Mouse (Mus musculus): ENCODE measurements around the gene Cacna2d4. TPM values are rescaled to one million over a fixed set of nuclear protein-coding genes. Genes with fewer than 3 reads are reported as not detected.
"Not testable (repeated sequence)": the region's sequence is repeated elsewhere in the genome, so short reads cannot be mapped to it uniquely, and the experiment has no call there.

Cacna2d4 gene
- polyA plus RNA-seq, 1 experiment from 2014 or later: not detected

DNA sequence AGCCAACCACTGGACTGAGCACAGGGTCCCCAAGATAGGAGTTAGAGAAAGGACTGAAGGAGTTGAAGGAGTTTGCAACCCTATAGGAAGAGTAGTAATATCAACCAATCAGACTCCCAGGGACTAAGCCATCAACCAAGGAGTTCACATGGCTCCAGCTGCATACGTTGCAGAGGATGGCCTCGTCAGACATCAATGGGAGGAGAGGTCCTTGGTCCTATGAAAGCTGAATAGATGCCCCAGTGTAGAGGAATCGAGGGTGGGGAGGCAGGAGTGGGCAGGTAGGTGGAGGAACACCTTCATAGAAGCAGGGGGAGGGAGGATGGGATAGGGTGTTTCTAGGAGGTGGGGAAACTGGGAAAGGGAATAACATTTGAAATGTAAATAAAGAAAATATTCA, 31.4 kb upstream of the Cacna2d4 start:
- H3K79me2 ChIP-seq (ENCODE audit: inconsistent target): no peaks in the 10 kb centered on the region
- no peak overlapping the region for H3K27ac ChIP-seq
- WGBS (ENCODE audit: missing documents): 100% methylated on average over 2 of the region's 3 CpGs
- peaks cover 6% of the 10 kb centered on the region; the same call in 1 of the 2 replicates for H3K36me3 ChIP-seq (ENCODE audit: inconsistent target)
- H3K4me3 ChIP-seq (ENCODE audit: inconsistent target): no peak overlapping the region

DNA sequence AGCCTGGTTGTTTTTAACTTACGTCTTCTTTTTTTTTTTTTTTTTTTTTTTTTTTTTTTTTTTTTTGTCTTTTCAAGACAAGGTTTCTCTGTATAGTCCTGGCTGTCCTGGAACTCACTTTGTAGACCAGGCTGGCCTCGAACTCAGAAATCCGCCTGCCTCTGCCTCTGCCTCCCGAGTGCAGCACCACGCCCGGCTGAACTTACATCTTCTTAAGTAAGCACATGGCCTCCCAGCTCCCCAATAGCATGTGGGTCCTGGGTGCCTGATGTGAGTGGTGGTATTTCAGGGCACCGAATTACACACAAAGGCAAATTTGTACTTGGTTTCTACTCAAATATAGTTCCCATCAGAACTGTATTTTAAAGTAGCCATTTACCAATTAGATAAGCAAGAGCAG, 30.3 kb upstream of the Cacna2d4 start:
- H3K79me2 ChIP-seq (ENCODE audit: inconsistent target); H3K36me3 ChIP-seq (ENCODE audit: inconsistent target); H3K27ac ChIP-seq; H3K4me3 ChIP-seq (ENCODE audit: inconsistent target): not testable (repeated sequence)
- 93% methylated on average over 6 of the region's 7 CpGs for WGBS (ENCODE audit: missing documents)

DNA sequence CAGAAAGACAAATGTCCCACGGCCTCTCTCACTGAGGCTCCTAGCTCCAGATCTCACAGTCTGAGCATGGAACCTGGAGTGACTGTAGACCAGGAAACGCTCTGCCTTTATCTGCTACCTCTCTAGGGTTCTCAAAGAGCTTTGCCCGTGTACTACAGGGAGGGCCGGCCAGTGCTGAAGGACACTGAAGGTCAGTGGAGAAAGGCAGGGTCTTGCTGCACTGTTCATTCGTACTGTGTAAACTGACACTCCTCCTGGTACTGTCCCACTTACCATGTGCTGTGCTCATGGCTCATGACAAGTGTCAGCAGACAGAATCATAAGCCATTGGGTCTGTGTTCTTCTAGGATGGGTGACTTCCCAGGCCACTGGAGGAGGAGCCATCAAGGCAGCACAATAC, 23.0 kb upstream of the Cacna2d4 start:
- H3K27ac ChIP-seq: no peak overlapping the region
- peaks cover 19% of the 10 kb centered on the region; the same call in 1 of the 2 replicates for H3K36me3 ChIP-seq (ENCODE audit: inconsistent target)
- H3K4me3 ChIP-seq (ENCODE audit: inconsistent target): no peak overlapping the region
- H3K79me2 ChIP-seq (ENCODE audit: inconsistent target): no peaks in the 10 kb centered on the region
- WGBS (ENCODE audit: missing documents): 94% methylated on average over 5 of the region's 5 CpGs

DNA sequence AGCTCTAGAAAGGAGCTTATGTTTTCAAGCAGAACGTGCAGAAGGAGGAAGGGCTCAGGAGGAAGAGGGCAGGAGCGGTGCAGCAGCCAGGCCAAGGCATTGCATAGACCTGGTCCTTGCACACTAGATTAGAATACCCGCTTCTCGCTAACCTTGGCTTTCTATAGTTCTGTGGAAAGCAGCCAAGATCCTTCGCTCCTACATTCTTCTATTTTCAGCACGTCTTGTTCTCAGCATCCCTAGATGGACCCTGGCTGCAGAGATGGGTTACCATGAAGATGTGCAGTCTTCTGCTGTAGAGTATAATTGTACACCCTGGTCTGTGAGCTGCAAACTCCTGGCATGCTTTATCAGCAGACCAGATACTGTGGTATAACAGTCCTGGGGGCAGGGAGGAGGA, 22.1 kb upstream of the Cacna2d4 start:
- no peaks in the 10 kb centered on the region for H3K79me2 ChIP-seq (ENCODE audit: inconsistent target)
- WGBS (ENCODE audit: missing documents): 93% methylated on average over 6 of the region's 6 CpGs
- peaks cover 19% of the 10 kb centered on the region; the same call in 1 of the 2 replicates for H3K36me3 ChIP-seq (ENCODE audit: inconsistent target)
- no peak overlapping the region for H3K27ac ChIP-seq
- no peak overlapping the region for H3K4me3 ChIP-seq (ENCODE audit: inconsistent target)

DNA sequence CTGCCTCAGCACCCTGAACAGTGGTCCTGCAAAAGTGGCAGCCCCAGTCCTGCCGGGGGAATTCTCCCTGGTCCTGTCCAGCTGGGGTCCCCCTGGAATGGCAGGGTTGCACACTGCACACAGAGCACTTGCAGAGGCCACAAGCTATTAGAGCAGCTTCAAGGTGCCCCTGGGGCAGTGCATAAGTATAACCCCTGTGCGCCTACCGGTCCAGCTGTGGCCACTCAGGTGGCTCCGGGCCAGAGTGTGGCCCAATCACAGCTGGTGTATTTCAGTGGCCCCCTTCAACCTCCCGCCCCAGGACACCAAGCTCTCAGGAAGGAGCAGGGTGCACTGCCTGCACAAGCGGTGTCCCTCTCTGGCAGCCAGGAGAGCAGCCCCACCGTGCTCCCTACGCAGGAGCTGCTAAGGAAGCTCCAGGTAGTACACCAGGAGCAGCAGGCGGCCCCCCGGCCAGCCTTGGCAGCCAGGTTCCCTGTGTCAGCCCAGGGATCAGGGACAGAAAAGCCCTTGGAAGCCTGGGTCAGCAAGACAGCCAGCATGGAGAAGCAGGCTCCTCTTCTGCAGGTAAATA, 21.2 kb upstream of the Cacna2d4 start:
- 97% methylated on average over 10 of the region's 10 CpGs for WGBS (ENCODE audit: missing documents)
- Histone ChIP-seq H3K36me3 (ENCODE audit: inconsistent target) (peaks cover 19% of the 10 kb centered on the region; the same call in 1 of the 2 replicates), H3K4me3 (ENCODE audit: inconsistent target) (no peak overlapping the region), H3K27ac (no peak overlapping the region), H3K79me2 (ENCODE audit: inconsistent target) (no peaks in the 10 kb centered on the region)

DNA sequence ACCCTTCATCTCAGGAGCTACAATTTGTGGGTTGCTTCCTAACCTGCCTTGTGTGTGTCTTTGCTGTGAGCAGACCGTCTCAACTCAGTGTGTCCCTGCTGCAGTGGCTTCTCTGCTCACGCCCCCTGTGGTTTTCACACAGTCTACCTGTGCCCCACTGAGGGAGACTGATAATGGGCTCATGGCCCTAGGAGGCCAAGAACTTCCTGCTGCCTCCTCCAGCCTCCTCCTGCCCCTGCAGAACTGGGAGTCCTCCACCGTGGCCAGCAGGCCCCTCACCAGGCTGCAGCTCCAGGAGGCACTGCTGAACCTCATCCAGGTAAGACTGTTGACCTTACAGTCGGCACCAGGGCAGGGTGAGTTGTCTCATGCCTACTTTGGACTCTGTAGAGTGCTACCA, 18.7 kb upstream of the Cacna2d4 start:
- Histone ChIP-seq H3K36me3 (ENCODE audit: inconsistent target) (peaks cover 19% of the 10 kb centered on the region; the same call in 1 of the 2 replicates), H3K79me2 (ENCODE audit: inconsistent target) (no peaks in the 10 kb centered on the region), H3K4me3 (ENCODE audit: inconsistent target) (no peak overlapping the region), H3K27ac (no peak overlapping the region)
- 89% methylated on average over 3 of the region's 4 CpGs for WGBS (ENCODE audit: missing documents)

DNA sequence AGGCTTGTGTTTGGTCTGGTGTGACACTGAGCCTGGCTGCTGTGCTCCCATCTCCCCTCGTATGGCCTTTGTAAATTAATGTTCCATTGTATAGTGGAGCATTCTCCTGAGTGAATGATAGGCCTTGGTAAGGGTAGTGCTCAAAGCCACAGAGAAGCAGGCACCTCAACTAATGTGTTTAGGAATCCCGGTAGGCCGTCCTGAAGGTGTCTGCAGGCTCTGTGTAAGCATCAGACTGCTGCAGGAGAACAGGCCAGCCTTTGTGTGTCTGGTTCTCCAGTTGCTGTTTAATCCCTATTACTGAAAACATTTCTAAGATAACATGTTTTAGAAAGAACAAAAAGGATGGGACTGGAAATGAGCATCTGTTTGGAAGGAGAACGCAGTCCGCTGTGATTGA, 17.7 kb upstream of the Cacna2d4 start:
- peaks cover 14% of the 10 kb centered on the region; the same call in 1 of the 2 replicates for H3K36me3 ChIP-seq (ENCODE audit: inconsistent target)
- 93% methylated on average over 5 of the region's 5 CpGs for WGBS (ENCODE audit: missing documents)

DNA sequence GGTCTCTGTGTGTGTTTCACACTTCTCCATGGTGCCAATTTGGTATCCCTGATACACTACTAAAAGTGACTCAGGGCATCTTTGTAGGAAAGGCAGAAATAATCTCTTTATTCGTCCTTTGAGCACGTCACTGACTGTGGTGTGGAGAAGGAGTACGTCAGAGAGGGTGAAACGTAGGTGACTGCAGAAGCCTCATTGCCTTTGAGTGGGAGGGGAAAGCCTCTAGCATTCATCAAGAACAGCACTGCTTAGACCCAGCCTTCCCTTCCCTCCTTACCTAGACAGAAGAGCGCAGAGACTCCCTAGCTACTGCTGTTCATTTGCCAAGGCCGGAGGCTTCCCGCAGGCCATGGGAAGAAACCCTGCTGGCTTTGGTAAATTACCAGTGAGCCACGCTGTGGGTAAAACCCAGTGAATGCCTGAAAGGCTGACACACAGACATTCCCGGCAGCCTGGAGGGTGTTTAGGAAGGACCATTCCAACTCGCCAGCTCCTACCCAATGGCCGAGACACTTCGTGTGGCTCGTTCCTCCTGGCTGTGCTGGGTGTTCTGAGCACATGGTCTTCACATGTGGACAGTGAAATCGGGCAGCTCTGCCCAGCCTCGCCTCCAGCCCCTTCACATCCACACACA, 17.0 kb upstream of the Cacna2d4 start:
- 95% methylated on average over 15 of the region's 15 CpGs for WGBS (ENCODE audit: missing documents)

More for the DNA sequence above, 17.7 kb upstream of the Cacna2d4 start:
- Histone ChIP-seq H3K27ac (no peak overlapping the region), H3K4me3 (ENCODE audit: inconsistent target) (no peak overlapping the region), H3K79me2 (ENCODE audit: inconsistent target) (no peaks in the 10 kb centered on the region)

DNA sequence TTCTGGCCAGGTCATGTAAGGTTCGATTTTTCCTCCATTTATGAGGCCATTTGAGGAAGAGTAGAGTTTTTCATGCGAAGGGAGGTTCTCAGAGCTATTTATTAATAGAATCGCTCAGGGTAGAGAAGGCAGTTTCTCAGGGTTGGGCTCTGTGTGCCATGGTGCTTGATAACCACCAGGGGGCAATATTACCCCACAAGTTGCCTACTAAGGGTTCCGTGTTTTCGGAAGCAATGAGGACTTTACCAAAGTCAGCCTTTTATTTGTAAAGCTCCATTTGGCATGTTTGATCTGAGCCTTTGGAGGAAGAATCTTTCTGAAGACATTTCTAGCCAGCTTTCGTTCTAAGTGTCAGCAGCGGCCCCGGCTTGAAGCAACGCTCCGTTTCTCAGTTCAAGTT, 16.0 kb upstream of the Cacna2d4 start:
- WGBS (ENCODE audit: missing documents): 41% methylated on average over 7 of the region's 10 CpGs
- Histone ChIP-seq H3K36me3 (ENCODE audit: inconsistent target) (no peaks in the 10 kb centered on the region), H3K4me3 (ENCODE audit: inconsistent target) (no peak overlapping the region), H3K79me2 (ENCODE audit: inconsistent target) (no peaks in the 10 kb centered on the region), H3K27ac (no peak overlapping the region)

More for the DNA sequence above, 17.0 kb upstream of the Cacna2d4 start:
- Histone ChIP-seq H3K4me3 (ENCODE audit: inconsistent target) (no peak overlapping the region), H3K36me3 (ENCODE audit: inconsistent target) (peaks cover 8% of the 10 kb centered on the region; the same call in 1 of the 2 replicates), H3K79me2 (ENCODE audit: inconsistent target) (no peaks in the 10 kb centered on the region), H3K27ac (no peak overlapping the region)

DNA sequence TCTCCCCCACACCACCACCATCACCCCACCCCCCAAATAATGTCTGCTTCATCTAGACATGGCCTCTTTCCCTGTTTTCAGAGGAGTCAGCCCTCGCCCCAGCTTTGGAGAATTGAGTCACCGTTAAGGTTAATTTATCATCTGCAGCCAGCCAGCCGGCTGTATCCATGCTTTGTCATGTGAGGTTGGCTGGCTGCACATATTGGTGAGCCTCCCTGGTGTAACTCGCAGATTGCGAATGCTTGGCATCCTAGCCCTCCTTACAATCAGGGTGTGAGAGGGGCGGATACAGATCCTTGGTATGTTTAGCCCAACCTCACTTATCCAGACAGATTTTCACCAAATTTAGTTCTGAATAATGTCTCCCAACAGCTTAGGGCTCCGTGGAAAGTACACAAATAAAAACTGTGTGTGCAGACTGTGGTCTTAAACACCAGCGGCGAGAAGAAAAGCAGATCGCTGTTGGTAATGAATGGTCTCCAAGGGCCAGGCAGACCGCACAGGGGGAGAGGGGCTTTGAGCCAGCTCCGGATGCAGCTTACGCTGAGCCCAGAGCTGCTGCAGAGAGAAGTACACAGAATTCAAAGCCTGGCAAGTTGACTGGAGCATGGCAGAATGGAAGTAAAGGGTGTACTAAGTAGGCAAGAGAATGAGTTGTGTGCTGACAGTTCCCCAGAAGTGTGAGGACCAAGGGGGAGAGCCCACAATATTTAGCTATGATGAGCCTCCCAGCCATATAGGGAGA, 11.7 kb upstream of the Cacna2d4 start:
- no peak overlapping the region for H3K4me3 ChIP-seq (ENCODE audit: inconsistent target)
- no peaks in the 10 kb centered on the region for H3K36me3 ChIP-seq (ENCODE audit: inconsistent target)
- WGBS (ENCODE audit: missing documents): 77% methylated on average over 13 of the region's 13 CpGs
- no peaks in the 10 kb centered on the region for H3K79me2 ChIP-seq (ENCODE audit: inconsistent target)
- H3K27ac ChIP-seq: no peak overlapping the region

DNA sequence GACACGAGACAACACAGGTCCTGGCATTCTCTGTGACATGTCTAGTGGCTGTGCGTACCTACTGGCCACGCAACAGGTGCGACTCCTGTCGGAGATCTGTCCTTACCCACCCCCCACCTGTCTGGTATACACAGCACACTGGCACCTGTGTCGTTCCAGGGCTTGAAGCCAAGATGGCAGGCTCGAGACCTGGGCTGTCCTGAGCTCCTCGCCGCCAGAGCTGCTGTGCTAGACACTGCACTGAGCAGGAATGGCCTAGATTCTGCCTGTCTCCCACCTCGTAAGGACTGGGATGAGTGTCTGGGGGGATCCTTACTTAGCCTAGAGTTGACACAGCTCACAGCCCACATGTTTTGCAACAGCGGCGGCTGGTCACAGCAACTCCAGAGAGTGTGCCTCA, 11.1 kb upstream of the Cacna2d4 start:
- Histone ChIP-seq H3K79me2 (ENCODE audit: inconsistent target) (no peaks in the 10 kb centered on the region), H3K27ac (no peak overlapping the region), H3K4me3 (ENCODE audit: inconsistent target) (no peak overlapping the region), H3K36me3 (ENCODE audit: inconsistent target) (no peaks in the 10 kb centered on the region)
- WGBS (ENCODE audit: missing documents): 97% methylated on average over 12 of the region's 12 CpGs

DNA sequence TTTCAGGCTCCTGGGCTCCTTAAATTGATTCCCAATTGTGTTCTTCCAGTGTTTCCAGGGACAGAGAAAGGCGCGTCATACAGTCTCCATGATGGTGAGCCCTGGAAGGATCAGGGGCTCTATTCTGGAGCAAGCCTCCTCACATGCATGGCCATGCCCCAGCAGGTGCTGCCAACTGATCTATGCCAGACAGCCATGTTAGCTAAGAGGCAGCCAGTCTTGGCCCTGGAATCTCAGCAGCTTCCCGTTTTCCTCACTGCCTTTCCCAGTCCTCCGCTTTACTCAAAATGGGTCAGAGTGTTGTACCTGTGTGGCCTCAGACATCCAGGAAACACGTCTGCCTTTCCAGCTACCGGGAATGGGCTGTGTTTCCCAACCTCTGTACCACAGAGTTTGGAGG, 10.6 kb upstream of the Cacna2d4 start:
- H3K27ac ChIP-seq: no peak overlapping the region
- no peak overlapping the region for H3K4me3 ChIP-seq (ENCODE audit: inconsistent target)
- H3K79me2 ChIP-seq (ENCODE audit: inconsistent target): no peaks in the 10 kb centered on the region
- no peaks in the 10 kb centered on the region for H3K36me3 ChIP-seq (ENCODE audit: inconsistent target)
- 93% methylated on average over 6 of the region's 6 CpGs for WGBS (ENCODE audit: missing documents)

DNA sequence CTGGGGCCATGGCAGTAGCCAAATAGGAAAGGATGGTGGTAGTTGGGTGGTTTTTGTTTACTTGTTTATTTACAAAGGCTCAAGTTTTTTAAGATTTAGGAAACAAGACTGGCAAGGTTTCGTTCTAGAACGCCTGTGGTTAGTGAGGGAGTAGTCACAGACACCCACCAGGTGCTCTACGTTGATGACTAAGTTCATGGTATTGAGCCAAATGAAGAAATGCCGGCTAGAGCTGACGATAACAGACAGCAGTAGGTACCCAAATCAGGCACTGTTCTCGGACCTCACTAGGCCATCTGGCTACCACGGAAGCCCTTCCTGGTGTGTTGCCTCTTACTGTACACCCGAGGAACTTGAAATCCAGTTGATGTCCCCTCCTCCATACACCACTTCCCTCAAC, 9.3 kb upstream of the Cacna2d4 start:
- H3K36me3 ChIP-seq (ENCODE audit: inconsistent target): no peaks in the 10 kb centered on the region
- 87% methylated on average over 8 of the region's 8 CpGs for WGBS (ENCODE audit: missing documents)
- H3K79me2 ChIP-seq (ENCODE audit: inconsistent target): no peaks in the 10 kb centered on the region
- no peak overlapping the region for H3K27ac ChIP-seq
- H3K4me3 ChIP-seq (ENCODE audit: inconsistent target): no peak overlapping the region

DNA sequence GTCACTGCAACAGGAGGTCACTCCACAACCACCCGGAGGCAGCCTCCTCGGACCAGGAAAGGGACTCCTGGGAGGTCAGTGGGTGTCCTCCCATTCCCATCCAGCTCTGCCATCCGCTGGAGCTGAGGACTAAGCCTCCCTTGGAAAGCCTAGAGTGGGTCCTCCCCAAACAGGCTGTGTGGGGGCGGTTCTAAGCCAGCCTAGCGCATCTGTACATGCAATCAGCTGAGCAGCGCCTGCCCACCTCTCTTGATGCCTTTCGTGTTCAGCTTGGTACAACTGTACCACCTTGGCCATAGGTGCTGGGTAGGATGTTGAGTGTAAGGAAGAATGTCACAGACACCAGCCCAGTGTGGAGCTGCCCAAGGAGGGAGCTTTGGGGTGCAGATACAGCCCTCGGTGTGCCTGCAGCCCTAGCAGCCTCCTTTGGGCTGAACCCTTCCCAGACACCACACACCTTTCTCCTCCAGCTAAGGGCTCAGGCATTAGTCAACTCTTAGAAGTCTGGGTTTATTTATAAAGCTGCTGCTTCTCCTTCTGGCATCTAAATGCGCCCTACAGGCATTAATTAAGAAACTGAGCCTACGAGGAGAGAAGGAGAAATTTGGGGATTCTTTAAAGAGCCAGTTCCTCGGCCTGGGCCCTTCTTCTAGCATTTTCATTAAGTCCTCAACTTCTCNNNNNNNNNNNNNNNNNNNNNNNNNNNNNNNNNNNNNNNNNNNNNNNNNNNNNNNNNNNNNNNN, 7.3 kb upstream of the Cacna2d4 start:
- no peaks in the 10 kb centered on the region for H3K36me3 ChIP-seq (ENCODE audit: inconsistent target)
- H3K4me3 ChIP-seq (ENCODE audit: inconsistent target): no peak overlapping the region
- no peaks in the 10 kb centered on the region for H3K79me2 ChIP-seq (ENCODE audit: inconsistent target)
- H3K27ac ChIP-seq: no peak overlapping the region
- WGBS (ENCODE audit: missing documents): 91% methylated on average over 11 of the region's 11 CpGs

Data from macrophage (primary cell).